Mouse (Mus musculus) mature B cell (primary cell): ENCODE results near the gene Bms1.

Experiments
- in situ Hi-C: fragments of 300-500 bp; cut with MboI; formaldehyde crosslinking; loops from 2 replicates; pipeline ENCODE4 v1.14.3; 2019

Gene Bms1

GRCm38 (mm10) chr6:118366196-118366595, 53.1 kb downstream of the Bms1 start:
- in situ Hi-C loops: no loop called here

GRCm38 (mm10) chr6:118365781-118366180, 53.5 kb downstream of the Bms1 start:
- in situ Hi-C loops: no loop called here

GRCm38 (mm10) chr6:118350342-118350741, 68.9 kb downstream of the Bms1 start:
- in situ Hi-C loops: no loop called here

GRCm38 (mm10) chr6:118348186-118348585, 71.1 kb downstream of the Bms1 start:
- in situ Hi-C loops: no loop called here

GRCm38 (mm10) chr6:118347291-118347690, 72.0 kb downstream of the Bms1 start:
- in situ Hi-C loops: no loop called here

- in situ Hi-C loops: no loop called here
These were observed 77.3 kb downstream of the Bms1 start for GRCm38 (mm10) chr6:118341861-118342485.

- in situ Hi-C loops: no loop called here
These were observed 81.6 kb downstream of the Bms1 start for GRCm38 (mm10) chr6:118337660-118338059.

- in situ Hi-C loops: no loop called here
These were observed 82.5 kb downstream of the Bms1 start for GRCm38 (mm10) chr6:118336541-118337480.

- in situ Hi-C loops: no loop called here
These were observed 83.3 kb downstream of the Bms1 start for GRCm38 (mm10) chr6:118335934-118336450.

- in situ Hi-C loops: no loop called here
These were observed 85.4 kb downstream of the Bms1 start for GRCm38 (mm10) chr6:118333861-118334260.
